Mouse (Mus musculus) layer of hippocampus, adult 2 months (tissue): ENCODE results near the gene Hormad2. TPM values are rescaled to one million over a fixed set of nuclear protein-coding genes. Genes with fewer than 3 reads are reported as not detected.

Source experiments
- DNase-seq, 2 experiments: peaks; one replicate each; pipeline ENCODE4 v3.0.0; 2022; ENCODE audit warnings: low spot score in 2 of 2
- H3K27ac ChIP-seq: fragments of 200-600 bp; 2 replicates; pipeline ENCODE4 v1.8.1; 2022
- H3K4me3 ChIP-seq: fragments of 200-600 bp; 2 replicates; pipeline ENCODE4 v1.8.1; 2022; ENCODE audit warnings: mild to moderate bottlenecking
- CTCF ChIP-seq: fragments of 200-600 bp; conservative IDR thresholded peaks from 2 replicates; pipeline ENCODE4 v1.8.1; 2022; ENCODE audit warnings: antibody characterized with exemption, mild to moderate bottlenecking, moderate library complexity
- total RNA-seq, 2 experiments: library from RNA; stranded (reverse); gene quantifications; 2 replicates each; pipeline ENCODE4 v1.2.3; 2021

The Hormad2 gene
- total RNA-seq, 2 experiments from 2014 or later: not detected

GRCm38 (mm10) chr11:4300683-4301082 is 140.2 kb downstream of the Hormad2 start:
- no peak for DNase-seq
- no peak for TF ChIP-seq CTCF
- H3K4me3 ChIP-seq: no peak overlapping the region
- H3K27ac ChIP-seq: no peak overlapping the region

GRCm38 (mm10) chr11:4299735-4300474 is 141.0 kb downstream of the Hormad2 start:
- no peak for TF ChIP-seq CTCF
- DNase-seq: no peak
- H3K4me3 ChIP-seq: no peak overlapping the region
- H3K27ac ChIP-seq: no peak overlapping the region

DNA sequence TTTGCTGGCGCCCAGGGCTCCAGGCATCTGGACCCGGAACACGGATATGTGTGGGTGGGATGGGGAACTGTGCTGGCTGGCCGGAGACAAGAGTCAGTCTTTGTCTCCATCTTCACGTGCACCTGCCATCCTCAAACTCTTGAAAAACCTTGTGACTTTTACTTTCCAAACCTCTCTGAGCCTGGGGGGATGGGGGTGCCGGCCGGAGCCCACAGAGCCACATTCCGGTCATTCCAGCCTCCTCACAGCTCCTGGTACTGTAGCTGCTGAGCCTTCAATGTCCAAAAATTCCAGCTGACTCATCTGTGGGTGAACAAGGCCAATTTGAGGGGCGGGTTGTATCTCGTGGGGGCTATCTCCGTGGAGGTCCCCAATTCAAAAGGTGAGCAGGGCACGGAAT is 141.7 kb downstream of the Hormad2 start:
- Histone ChIP-seq H3K4me3 (no peak overlapping the region), H3K27ac (no peak overlapping the region)
- no peak for DNase-seq
- no peak for TF ChIP-seq CTCF

GRCm38 (mm10) chr11:4298615-4299014 is 142.3 kb downstream of the Hormad2 start:
- Histone ChIP-seq H3K27ac (no peak overlapping the region), H3K4me3 (no peak overlapping the region)
- no peak for DNase-seq
- no peak for TF ChIP-seq CTCF

DNA sequence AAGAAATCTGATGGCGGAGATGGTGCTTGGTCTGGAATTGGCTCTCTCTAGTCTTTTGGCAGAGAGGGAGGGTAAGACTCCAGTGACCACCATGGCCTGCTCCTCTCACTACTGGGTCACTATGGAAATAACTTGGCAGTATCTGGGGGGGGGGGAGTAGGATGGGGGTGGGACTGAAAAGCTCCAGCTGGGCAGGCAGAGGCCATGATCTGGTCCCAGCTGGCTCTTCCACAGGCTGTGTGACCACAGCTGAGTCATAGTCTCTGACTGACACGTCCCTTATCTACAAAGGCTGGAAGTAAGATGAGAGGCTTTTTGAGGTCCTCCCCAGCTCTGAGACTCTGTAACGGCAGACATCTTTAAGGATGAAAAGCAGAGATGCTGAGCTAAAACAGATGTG is 143.2 kb downstream of the Hormad2 start:
- H3K4me3 ChIP-seq: no peak overlapping the region
- peak overlapping the region; percentile 48; the same call in 1 of the 2 replicates for H3K27ac ChIP-seq
- no peak for TF ChIP-seq CTCF
- DNase-seq: no peak

DNA sequence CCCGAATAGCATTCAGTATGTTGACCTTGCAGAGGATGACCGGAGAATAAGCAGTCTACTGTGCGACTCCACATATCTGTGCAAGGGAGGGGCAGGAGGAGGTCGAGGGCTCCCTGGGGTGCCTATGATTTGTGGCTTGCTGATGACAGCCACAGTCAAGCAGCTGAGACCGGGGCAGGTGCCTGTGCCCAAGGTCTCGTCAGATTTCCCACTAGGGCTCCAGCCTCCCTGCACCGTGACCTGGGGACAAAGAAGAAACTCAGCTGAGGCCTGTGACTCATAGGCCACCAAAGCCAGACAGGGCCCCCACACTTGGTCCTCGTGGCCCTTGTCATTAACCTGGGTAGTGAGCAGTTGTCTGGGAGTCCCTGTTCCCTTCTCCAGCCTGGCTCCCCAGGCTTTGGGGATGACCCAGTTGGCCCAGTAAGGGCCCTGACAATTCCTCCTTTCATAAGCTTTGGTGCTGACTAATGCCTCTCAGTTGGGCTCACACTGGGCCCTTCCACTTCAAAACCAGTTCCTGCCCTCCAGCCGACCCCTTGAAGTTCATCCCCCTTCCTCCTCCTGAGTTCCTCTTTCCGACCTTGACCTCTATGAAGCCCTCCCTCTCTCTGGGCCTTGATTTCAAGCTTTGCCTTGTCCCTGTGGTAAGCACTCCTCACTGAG is 144.2 kb downstream of the Hormad2 start:
- TF ChIP-seq CTCF: no peak
- H3K27ac ChIP-seq: peak overlapping the region; percentile 48; the same call in 1 of the 2 replicates
- no peak overlapping the region for H3K4me3 ChIP-seq
- DNase-seq: peak in 1 of 2 experiments; percentile 23

Other genes starting within 250 kb of the Hormad2 start
- gene Castor1, start 222.9 kb downstream of the Hormad2 start, total RNA-seq: 1 to 10 TPM; 5.3 to 5.8 TPM
- gene Osm, start 204.7 kb downstream of the Hormad2 start, total RNA-seq: under 1 TPM; 0.15 to 0.20 TPM
- gene Lif, start 183.5 kb downstream of the Hormad2 start, total RNA-seq: 1 to 10 TPM in 1 of 2 experiments, under 1 TPM in 1; 0.92 to 1.7 TPM
- gene Mtmr3, start 153.8 kb upstream of the Hormad2 start, total RNA-seq: 10 to 100 TPM; 70.5 to 73.2 TPM
- not detected for gene Gm11032, start 179.0 kb upstream of the Hormad2 start, total RNA-seq
- 10 to 100 TPM; 23.7 to 25.0 TPM for gene Ascc2, start 196.6 kb upstream of the Hormad2 start, total RNA-seq